Mouse (Mus musculus): ENCODE data around the gene Gm11639. TPM values are rescaled to one million over a fixed set of nuclear protein-coding genes. Genes with fewer than 3 reads are reported as not detected.

The Gm11639 gene
- total and polyA plus RNA-seq, 3 experiments, result not detected

- DNase-seq (ENCODE audit: low read depth, low spot score), result no peak
- Histone ChIP-seq H3K4me3 (ENCODE audit: control insufficient read depth in 1 of 2, insufficient read depth in 1 of 2, low read depth in 2 of 2, low read length in 2 of 2) (no peak overlapping the region), H3K9ac (ENCODE audit: control insufficient read depth, low read depth, low read length, poor library complexity, severe bottlenecking) (no peak overlapping the region), H3K9me3 (replicated peaks; ENCODE audit: insufficient read depth, low read length) (no peaks in the 10 kb centered on the region), H3K36me3 (ENCODE audit: control insufficient read depth in 1 of 2, insufficient read depth in 2 of 2, low read length in 2 of 2) (no peaks in the 10 kb centered on the region), H3K4me1 (ENCODE audit: control insufficient read depth in 1 of 2, insufficient read depth in 2 of 2, low read length in 2 of 2) (no peaks in the 10 kb centered on the region), H3K27me3 (ENCODE audit: control insufficient read depth in 1 of 2, insufficient read depth in 2 of 2, low read length in 2 of 2) (no peaks in the 10 kb centered on the region; a peak in 1 of 4 replicates), H3K79me2 (ENCODE audit: control insufficient read depth, insufficient read depth, low read length, poor library complexity) (no peaks in the 10 kb centered on the region), H3K27ac (ENCODE audit: control insufficient read depth, low read depth, low read length) (no peak overlapping the region)
- TF ChIP-seq MAZ (IDR thresholded peaks at IDR 0.05; ENCODE audit: low read depth, low read length) (no peak), CHD2 (IDR thresholded peaks at IDR 0.05; ENCODE audit: low read length) (no peak), MAFK (IDR thresholded peaks at IDR 0.05; ENCODE audit: borderline replicate concordance, low read depth, low read length) (no peak), GABPA (IDR thresholded peaks at IDR 0.05; ENCODE audit: low read depth, low read length) (no peak), MAX (IDR thresholded peaks at IDR 0.05; ENCODE audit: low read length) (no peak), JUND (IDR thresholded peaks at IDR 0.05; ENCODE audit: low read depth, low read length) (no peak), NELFE (IDR thresholded peaks at IDR 0.05; ENCODE audit: low read depth, low read length) (no peak), USF1 (IDR thresholded peaks at IDR 0.05; ENCODE audit: low read depth, low read length) (no peak), EP300 (IDR thresholded peaks at IDR 0.05; ENCODE audit: low read depth in 1 of 2, low read length in 2 of 2) (no peak), POLR2A (IDR thresholded peaks at IDR 0.05; ENCODE audit: control insufficient read depth in 1 of 2, insufficient read depth in 1 of 2, low read depth in 1 of 2, low read length in 2 of 2, poor library complexity in 1 of 2) (no peak)
Measured at GRCm38 (mm10) chr11:104643236-104643635, 42.3 kb upstream of the Gm11639 start.

GRCm38 (mm10) chr11:104645402-104645801 is 40.1 kb upstream of the Gm11639 start:
- Histone ChIP-seq H3K9me3 (replicated peaks; ENCODE audit: insufficient read depth, low read length) (no peaks in the 10 kb centered on the region), H3K36me3 (ENCODE audit: control insufficient read depth in 1 of 2, insufficient read depth in 2 of 2, low read length in 2 of 2) (no peaks in the 10 kb centered on the region), H3K27ac (ENCODE audit: control insufficient read depth, low read depth, low read length) (no peak overlapping the region), H3K4me1 (ENCODE audit: control insufficient read depth in 1 of 2, insufficient read depth in 2 of 2, low read length in 2 of 2) (no peaks in the 10 kb centered on the region), H3K4me3 (ENCODE audit: control insufficient read depth in 1 of 2, insufficient read depth in 1 of 2, low read depth in 2 of 2, low read length in 2 of 2) (no peak overlapping the region), H3K9ac (ENCODE audit: control insufficient read depth, low read depth, low read length, poor library complexity, severe bottlenecking) (no peak overlapping the region), H3K79me2 (ENCODE audit: control insufficient read depth, insufficient read depth, low read length, poor library complexity) (no peaks in the 10 kb centered on the region), H3K27me3 (ENCODE audit: control insufficient read depth in 1 of 2, insufficient read depth in 2 of 2, low read length in 2 of 2) (no peaks in the 10 kb centered on the region)
- DNase-seq (ENCODE audit: low read depth, low spot score), result no peak
- TF ChIP-seq RCOR1 (IDR thresholded peaks at IDR 0.05; ENCODE audit: low read depth, low read length) (no peak), MAFK (IDR thresholded peaks at IDR 0.05; ENCODE audit: borderline replicate concordance, low read depth, low read length) (no peak), ETS1 (IDR thresholded peaks at IDR 0.05; ENCODE audit: low read depth, low read length) (no peak), EP300 (IDR thresholded peaks at IDR 0.05; ENCODE audit: low read depth in 1 of 2, low read length in 2 of 2) (no peak), USF2 (IDR thresholded peaks at IDR 0.05; ENCODE audit: borderline replicate concordance in 1 of 2, insufficient read depth in 1 of 2, low read depth in 1 of 2, low read length in 2 of 2) (no peak), NELFE (IDR thresholded peaks at IDR 0.05; ENCODE audit: low read depth, low read length) (no peak)

- Histone ChIP-seq H3K36me3 (ENCODE audit: control insufficient read depth in 1 of 2, insufficient read depth in 2 of 2, low read length in 2 of 2) (no peaks in the 10 kb centered on the region), H3K9ac (ENCODE audit: control insufficient read depth, low read depth, low read length, poor library complexity, severe bottlenecking) (no peak overlapping the region), H3K79me2 (ENCODE audit: control insufficient read depth, insufficient read depth, low read length, poor library complexity) (no peaks in the 10 kb centered on the region), H3K27me3 (ENCODE audit: control insufficient read depth in 1 of 2, insufficient read depth in 2 of 2, low read length in 2 of 2) (no peaks in the 10 kb centered on the region), H3K9me3 (replicated peaks; ENCODE audit: insufficient read depth, low read length) (no peaks in the 10 kb centered on the region), H3K4me1 (ENCODE audit: control insufficient read depth in 1 of 2, insufficient read depth in 2 of 2, low read length in 2 of 2) (no peaks in the 10 kb centered on the region), H3K27ac (ENCODE audit: control insufficient read depth, low read depth, low read length) (no peak overlapping the region), H3K4me3 (ENCODE audit: control insufficient read depth in 1 of 2, insufficient read depth in 1 of 2, low read depth in 2 of 2, low read length in 2 of 2) (no peak overlapping the region)
- no peak for DNase-seq (ENCODE audit: low read depth, low spot score)
- no peak for TF ChIP-seq RAD21 (IDR thresholded peaks at IDR 0.05; ENCODE audit: low read depth, low read length)
- TF ChIP-seq ETS1 (IDR thresholded peaks at IDR 0.05; ENCODE audit: low read depth, low read length), result no peak
- no peak for TF ChIP-seq MYC (IDR thresholded peaks at IDR 0.05; ENCODE audit: low read depth, low read length)
- TF ChIP-seq TAL1 (IDR thresholded peaks at IDR 0.05; ENCODE audit: low read length), result no peak
- no peak for TF ChIP-seq EP300 (IDR thresholded peaks at IDR 0.05; ENCODE audit: low read depth in 1 of 2, low read length in 2 of 2)
- no peak for TF ChIP-seq POLR2A (IDR thresholded peaks at IDR 0.05; ENCODE audit: control insufficient read depth in 1 of 2, insufficient read depth in 1 of 2, low read depth in 1 of 2, low read length in 2 of 2, poor library complexity in 1 of 2)
- TF ChIP-seq E2F4 (IDR thresholded peaks at IDR 0.05; ENCODE audit: borderline replicate concordance, low read depth, low read length), result no peak
Measured at GRCm38 (mm10) chr11:104646173-104646572, 39.3 kb upstream of the Gm11639 start.

Measured in MEL (cell line).